Mouse (Mus musculus): ENCODE data around the gene Tbc1d24. TPM values are rescaled to one million over a fixed set of nuclear protein-coding genes. Genes with fewer than 3 reads are reported as not detected.

The Tbc1d24 gene
- total and polyA plus RNA-seq, 2 experiments from 2014 or later: 23.5 to 113 TPM

DNA sequence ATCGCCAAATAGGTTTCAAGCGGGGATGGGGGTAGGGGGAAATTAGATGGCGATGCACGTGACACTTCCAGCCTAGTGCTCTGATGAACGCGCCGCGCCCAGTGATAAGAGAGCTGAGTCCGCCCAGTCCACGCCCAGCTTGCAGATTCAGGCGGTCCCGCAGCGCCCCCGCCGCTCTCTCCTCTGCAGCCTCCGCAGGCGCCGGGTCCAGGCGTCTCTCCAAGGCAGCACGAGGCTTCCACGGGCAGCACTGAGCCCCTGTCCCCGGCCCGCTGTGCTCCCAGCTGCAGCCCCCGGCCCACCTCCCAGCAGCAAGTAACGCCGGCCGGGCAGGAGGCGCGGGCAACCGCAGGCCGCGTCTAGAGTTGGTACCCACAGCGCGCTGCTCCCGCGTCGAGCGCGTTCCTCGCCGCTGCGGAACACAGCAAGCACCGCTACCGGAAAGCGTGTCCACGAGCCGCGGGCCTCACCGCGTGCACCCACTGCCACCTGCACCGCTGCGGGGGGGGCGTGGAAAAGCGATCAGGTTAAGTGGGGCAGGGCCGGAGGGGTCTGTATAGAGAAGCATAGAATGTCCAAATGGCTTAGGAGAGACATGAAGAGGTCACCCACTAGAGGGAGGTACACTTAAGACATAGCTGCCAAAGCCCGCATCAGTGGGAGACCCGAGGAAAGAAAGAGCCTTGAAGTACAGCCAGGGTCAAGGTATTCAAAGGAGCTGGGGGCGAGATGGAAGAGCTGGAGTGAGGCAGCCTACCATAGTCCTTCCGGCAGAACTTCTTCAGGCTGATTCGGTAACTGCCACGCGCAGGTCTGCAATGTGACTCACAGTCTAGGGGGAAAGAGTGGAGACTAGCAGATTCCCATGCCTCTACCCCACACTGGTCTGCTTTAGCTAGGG, 1.3 kb upstream of the Tbc1d24 start:
- peak; percentile 39 for TF ChIP-seq CTCF (IDR thresholded peaks at IDR 0.05; ENCODE audit: low read depth)
- H3K9ac ChIP-seq: peak overlapping the region; percentile 79
- DNase-seq (peak; percentile 84), ATAC-seq (peak; percentile 49)
- H3K36me3 ChIP-seq (ENCODE audit: insufficient read depth): no peaks in the 10 kb centered on the region
- 7% methylated on average over 59 of the region's 62 CpGs for WGBS
- H3K9me3 ChIP-seq (ENCODE audit: low read length): no peaks in the 10 kb centered on the region
- H3K27ac ChIP-seq (ENCODE audit: low read depth, low read length): peak overlapping the region; percentile 76
- H3K27me3 ChIP-seq (ENCODE audit: insufficient read depth, low read length): no peaks in the 10 kb centered on the region
- peaks cover 55% of the 10 kb centered on the region for H3K4me1 ChIP-seq (ENCODE audit: insufficient read depth)
- H3K4me2 ChIP-seq (ENCODE audit: low read depth): peak overlapping the region; percentile 97
- peak overlapping the region; percentile 65 for H3K4me3 ChIP-seq (ENCODE audit: low read depth, low read length)

DNA sequence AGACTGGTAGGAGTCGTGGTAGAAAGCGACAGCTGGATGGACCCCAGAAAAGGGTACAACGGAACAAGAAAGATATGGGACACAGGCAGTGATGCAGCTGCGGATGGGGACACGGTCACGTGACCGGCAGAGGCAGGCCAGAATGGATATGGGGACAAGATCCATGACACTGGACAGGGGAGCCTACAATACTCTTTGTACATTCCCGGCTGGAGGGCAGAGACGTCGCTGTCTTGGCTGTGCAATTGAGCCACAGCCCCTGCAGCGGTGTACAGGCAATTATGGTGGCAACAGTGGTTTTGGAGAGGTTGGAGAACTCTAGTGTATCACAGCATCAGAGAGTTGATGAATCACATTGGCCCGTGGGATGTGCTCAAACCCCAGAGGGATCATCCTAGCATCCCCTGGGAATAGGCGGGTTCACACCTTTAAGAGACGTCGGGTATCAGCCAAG, 573 bp upstream of the Tbc1d24 start:
- Histone ChIP-seq H3K36me3 (ENCODE audit: insufficient read depth) (no peaks in the 10 kb centered on the region), H3K9me3 (ENCODE audit: low read length) (no peaks in the 10 kb centered on the region), H3K27me3 (ENCODE audit: insufficient read depth, low read length) (no peaks in the 10 kb centered on the region), H3K27ac (ENCODE audit: low read depth, low read length) (peak overlapping the region; percentile 76), H3K4me2 (ENCODE audit: low read depth) (peak overlapping the region; percentile 97), H3K4me3 (ENCODE audit: low read depth, low read length) (peak overlapping the region; percentile 65), H3K9ac (peak overlapping the region; percentile 79), H3K4me1 (ENCODE audit: insufficient read depth) (peaks cover 47% of the 10 kb centered on the region)
- DNase-seq (no peak), ATAC-seq (peak; percentile 8)
- TF ChIP-seq CTCF (IDR thresholded peaks at IDR 0.05; ENCODE audit: low read depth): no peak
- 6% methylated on average over 15 of the region's 15 CpGs for whole genome bisulfite sequencing

DNA sequence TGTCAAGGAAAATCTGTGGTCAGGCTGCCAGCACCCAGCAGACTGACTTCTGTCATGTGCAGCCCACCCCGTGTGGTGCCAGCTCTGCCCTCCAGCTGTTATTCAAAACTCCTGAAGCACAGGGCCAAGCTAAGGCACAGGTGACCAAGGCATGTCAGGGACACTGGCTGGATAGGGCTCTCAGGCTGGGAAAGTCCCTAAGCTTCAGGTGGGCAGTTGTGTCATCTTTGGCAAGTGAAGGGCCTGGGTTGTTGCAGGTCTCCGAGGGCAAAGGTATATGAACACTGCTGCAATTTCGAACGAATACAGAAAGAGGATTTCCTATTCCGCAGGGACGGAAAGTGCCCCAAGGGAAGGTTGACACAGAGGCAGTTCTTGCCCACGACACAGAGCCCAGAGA, 516 bp downstream of the Tbc1d24 start:
- TF ChIP-seq CTCF (IDR thresholded peaks at IDR 0.05; ENCODE audit: low read depth): no peak
- Histone ChIP-seq H3K4me2 (ENCODE audit: low read depth) (peak overlapping the region; percentile 97), H3K36me3 (ENCODE audit: insufficient read depth) (no peaks in the 10 kb centered on the region), H3K27me3 (ENCODE audit: insufficient read depth, low read length) (no peaks in the 10 kb centered on the region), H3K4me1 (ENCODE audit: insufficient read depth) (peaks cover 45% of the 10 kb centered on the region), H3K9ac (peak overlapping the region; percentile 79), H3K27ac (ENCODE audit: low read depth, low read length) (peak overlapping the region; percentile 76; the same call in 1 of the 2 replicates), H3K9me3 (ENCODE audit: low read length) (no peaks in the 10 kb centered on the region), H3K4me3 (ENCODE audit: low read depth, low read length) (peak overlapping the region; percentile 65)
- ATAC-seq (no peak), DNase-seq (no peak)
- WGBS: 5% methylated on average over 7 of the region's 7 CpGs

DNA sequence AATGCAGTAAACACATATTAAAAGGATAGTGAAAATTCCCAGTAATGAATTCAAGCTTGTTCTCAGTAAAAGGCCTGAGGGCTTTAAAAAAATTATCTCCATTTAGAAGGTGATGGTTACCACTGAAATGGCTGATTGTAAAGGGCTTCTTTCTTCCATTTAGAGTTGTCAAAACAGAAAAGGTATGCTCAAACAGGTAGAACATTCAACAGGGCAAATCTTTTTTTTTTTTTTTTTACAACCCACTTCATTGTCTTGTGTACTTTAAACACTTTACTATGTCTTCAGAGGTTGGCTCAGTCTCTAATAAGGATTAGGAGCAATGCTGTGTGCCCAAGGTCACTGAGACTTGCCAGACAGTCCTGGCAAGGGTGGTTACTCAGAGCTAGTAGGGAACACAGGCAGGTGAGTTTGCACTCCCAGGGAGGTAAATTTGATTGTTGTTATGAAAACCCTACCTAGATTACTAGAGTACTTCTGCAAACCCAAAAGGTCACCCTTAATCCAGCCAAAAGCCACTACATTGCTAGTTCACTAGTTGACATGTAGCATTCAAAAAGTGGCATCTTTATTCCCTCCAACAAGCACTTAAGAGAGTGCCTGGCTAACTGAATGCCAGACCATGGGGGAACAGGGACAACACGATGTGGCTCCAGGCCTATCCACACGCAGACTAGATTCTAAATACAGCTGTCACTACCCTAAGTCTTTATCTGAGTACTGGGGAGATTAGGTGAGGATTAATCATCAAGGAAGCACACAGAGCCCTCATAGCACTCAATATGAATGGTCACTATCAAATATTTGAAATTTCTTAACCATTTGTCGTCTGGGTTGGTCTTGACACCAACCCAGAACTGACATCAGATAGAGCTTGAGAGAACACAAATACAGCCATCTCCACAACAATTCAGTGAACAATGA, 1.5 kb downstream of the Tbc1d24 start:
- Histone ChIP-seq H3K4me3 (ENCODE audit: low read depth, low read length) (peak overlapping the region; percentile 65), H3K4me1 (ENCODE audit: insufficient read depth) (peaks cover 41% of the 10 kb centered on the region), H3K9me3 (ENCODE audit: low read length) (no peaks in the 10 kb centered on the region), H3K27ac (ENCODE audit: low read depth, low read length) (no peak overlapping the region), H3K27me3 (ENCODE audit: insufficient read depth, low read length) (no peaks in the 10 kb centered on the region), H3K36me3 (ENCODE audit: insufficient read depth) (no peaks in the 10 kb centered on the region), H3K9ac (0 out of 2 replicates have a peak overlapping the region, but pooled peaks have one; percentile 79), H3K4me2 (ENCODE audit: low read depth) (peak overlapping the region; percentile 97)
- TF ChIP-seq CTCF (IDR thresholded peaks at IDR 0.05; ENCODE audit: low read depth): no peak
- WGBS: 70% methylated on average over 3 of the region's 3 CpGs
- ATAC-seq (no peak), DNase-seq (no peak)

DNA sequence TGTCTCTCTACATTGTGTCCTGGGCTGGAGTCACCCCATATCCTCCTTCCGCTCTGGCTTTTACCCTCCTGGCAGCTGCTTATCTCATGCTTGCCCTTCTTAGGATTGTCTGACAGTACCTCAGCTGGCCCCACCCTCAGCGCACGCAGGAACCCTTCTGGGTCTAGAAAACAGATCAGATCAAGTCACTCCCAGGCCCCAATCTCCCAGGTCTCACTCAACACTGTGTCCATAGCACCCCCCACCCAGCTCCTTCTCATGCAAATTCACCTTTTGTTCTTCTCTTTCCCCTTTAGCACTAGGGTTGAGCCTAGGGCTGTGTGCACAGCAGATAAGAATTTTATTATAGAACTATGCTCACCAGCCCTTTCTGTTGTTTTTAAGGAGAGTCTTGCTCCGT, 2.3 kb downstream of the Tbc1d24 start:
- no peak overlapping the region for H3K27ac ChIP-seq (ENCODE audit: low read depth, low read length)
- no peaks in the 10 kb centered on the region for H3K36me3 ChIP-seq (ENCODE audit: insufficient read depth)
- DNase-seq (no peak), ATAC-seq (no peak)
- no peak for TF ChIP-seq CTCF (IDR thresholded peaks at IDR 0.05; ENCODE audit: low read depth)
- no peaks in the 10 kb centered on the region for H3K27me3 ChIP-seq (ENCODE audit: insufficient read depth, low read length)
- H3K4me1 ChIP-seq (ENCODE audit: insufficient read depth): peaks cover 33% of the 10 kb centered on the region
- H3K4me3 ChIP-seq (ENCODE audit: low read depth, low read length): no peak overlapping the region
- no peak overlapping the region; the same call in 1 of the 2 replicates for H3K4me2 ChIP-seq (ENCODE audit: low read depth)
- 49% methylated on average over 4 of the region's 4 CpGs for WGBS
- H3K9ac ChIP-seq: no peak overlapping the region
- H3K9me3 ChIP-seq (ENCODE audit: low read length): no peaks in the 10 kb centered on the region

DNA sequence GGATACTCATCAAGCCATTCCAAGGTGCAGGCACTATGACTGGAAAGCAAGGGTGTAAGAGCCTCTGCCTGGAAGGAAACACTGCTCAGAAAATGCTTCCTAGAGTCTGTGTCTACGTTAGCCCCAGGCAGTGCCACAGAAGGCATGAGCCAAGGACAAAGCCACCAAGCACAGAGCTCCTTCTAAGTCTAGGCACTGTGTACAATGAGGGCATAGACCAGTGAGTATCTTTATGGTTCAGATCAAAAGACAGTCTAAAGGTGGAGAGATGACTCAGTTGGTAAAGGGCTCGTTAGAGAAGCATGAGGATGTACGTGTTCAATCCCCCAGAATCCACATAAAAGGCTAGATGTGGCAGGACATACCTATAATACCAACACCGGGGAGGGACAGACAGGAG, 4.3 kb downstream of the Tbc1d24 start:
- no peaks in the 10 kb centered on the region for H3K36me3 ChIP-seq (ENCODE audit: insufficient read depth)
- H3K9ac ChIP-seq: no peak overlapping the region
- no peak overlapping the region for H3K27ac ChIP-seq (ENCODE audit: low read depth, low read length)
- no peaks in the 10 kb centered on the region for H3K27me3 ChIP-seq (ENCODE audit: insufficient read depth, low read length)
- TF ChIP-seq CTCF (IDR thresholded peaks at IDR 0.05; ENCODE audit: low read depth): no peak
- no peak overlapping the region for H3K4me2 ChIP-seq (ENCODE audit: low read depth)
- WGBS: 62% methylated on average over 4 of the region's 4 CpGs
- ATAC-seq: no peak
- no peak overlapping the region for H3K4me3 ChIP-seq (ENCODE audit: low read depth, low read length)
- no peaks in the 10 kb centered on the region for H3K9me3 ChIP-seq (ENCODE audit: low read length)
- peaks cover 16% of the 10 kb centered on the region for H3K4me1 ChIP-seq (ENCODE audit: insufficient read depth)
- DNase-seq: no peak
